Mouse (Mus musculus) embryonic facial prominence, embryonic 12.5 days (tissue): ENCODE results near the gene Atad3a. TPM values are rescaled to one million over a fixed set of nuclear protein-coding genes. Genes with fewer than 3 reads are reported as not detected.
"Not testable (repeated sequence)": the region's sequence is repeated elsewhere in the genome, so short reads cannot be mapped to it uniquely, and the experiment has no call there.

Experiments
- ATAC-seq: fragments of 200-750 bp; cut with Nextera tagmentation; 2 replicates; pipeline ENCODE4 v1.8.0; 2017; ENCODE audit not compliant: insufficient number of reproducible peaks, insufficient read depth, low FRiP score, low TSS enrichment
- H3K27ac ChIP-seq: fragments of 300-500 bp; sonication (generic); 2 replicates; pipeline ENCODE4 v1.5.1; 2016; ENCODE audit warnings: mild to moderate bottlenecking
- H3K27me3 ChIP-seq: fragments of 300-500 bp; sonication (generic); 2 replicates; pipeline ENCODE4 v1.6.1; 2016; ENCODE audit warnings: mild to moderate bottlenecking, moderate library complexity
- H3K36me3 ChIP-seq: fragments of 300-500 bp; sonication (generic); 2 replicates; pipeline ENCODE4 v1.6.1; 2016; ENCODE audit warnings: mild to moderate bottlenecking
- H3K4me1 ChIP-seq: fragments of 300-500 bp; sonication (generic); 2 replicates; pipeline ENCODE4 v1.6.1; 2016
- H3K4me2 ChIP-seq: fragments of 300-500 bp; sonication (generic); replicated peaks from 2 replicates; pipeline ENCODE4 v1.6.1; 2016; ENCODE audit warnings: mild to moderate bottlenecking, moderate library complexity
- H3K4me3 ChIP-seq: fragments of 300-500 bp; sonication (generic); 2 replicates; pipeline ENCODE4 v1.5.1; 2016; ENCODE audit warnings: mild to moderate bottlenecking
- H3K9ac ChIP-seq: fragments of 300-500 bp; sonication (generic); 2 replicates; pipeline ENCODE4 v1.6.1; 2016; ENCODE audit warnings: mild to moderate bottlenecking, moderate library complexity
- H3K9me3 ChIP-seq: fragments of 300-500 bp; sonication (generic); 2 replicates; pipeline ENCODE4 v1.6.1; 2016; ENCODE audit warnings: mild to moderate bottlenecking, moderate library complexity
- WGBS: fragments of 180-500 bp; shearing (Covaris S2); methylation state at CpG from one replicate; pipeline ENCODE4 v1.1.7; 2016; 5-methylcytosine and 5-hydroxymethylcytosine counted together
- polyA plus RNA-seq: library from polyadenylated mRNA; unstranded; fragments of >200 nt; fragmentation: Nextera tagmentation; extraction: Ambion mirVana; gene quantifications from 2 replicates; pipeline ENCODE4 v1.2.1, GENCODE M21; 2016

Gene Atad3a
- polyA plus RNA-seq: 103 and 106 TPM in 2 replicates

GRCm38 (mm10) chr4:155760613-155761355 lies at the start of gene Atad3a:
Gene Atad3a, minus strand, starts transcription at chr4:155761093.
- peak; percentile 94 for ATAC-seq

GRCm38 (mm10) chr4:155807841-155808240 lies 46.9 kb upstream of the Atad3a start:
- H3K4me2 ChIP-seq: no peak overlapping the region
- no peaks in the 10 kb centered on the region for H3K9me3 ChIP-seq
- H3K27ac ChIP-seq: no peak overlapping the region
- H3K27me3 ChIP-seq: no peaks in the 10 kb centered on the region
- H3K9ac ChIP-seq: no peak overlapping the region
- no peak overlapping the region for H3K4me3 ChIP-seq
- 84% methylated on average over 3 of the region's 3 CpGs for WGBS
- H3K4me1 ChIP-seq: peaks cover 18% of the 10 kb centered on the region
- peaks cover 50% of the 10 kb centered on the region for H3K36me3 ChIP-seq
- ATAC-seq: no peak

More at GRCm38 (mm10) chr4:155760613-155761355, at the start of gene Atad3a:
- Histone ChIP-seq H3K9ac (peak within 1 kb of the TSS; percentile 84), H3K27me3 (no peaks in the 10 kb centered on the region), H3K27ac (peak within 1 kb of the TSS; percentile 46; the same call in 1 of the 2 replicates), H3K36me3 (peaks cover 11% of the 10 kb centered on the region), H3K9me3 (no peaks in the 10 kb centered on the region), H3K4me2 (peak within 1 kb of the TSS; percentile 91), H3K4me1 (peaks cover 19% of the 10 kb centered on the region), H3K4me3 (peak within 1 kb of the TSS; percentile 97)
- WGBS: under 1% methylated on average over 68 of the region's 68 CpGs

- peak overlapping the region; percentile 75 for H3K27ac ChIP-seq
- peak overlapping the region; percentile 61 for H3K4me2 ChIP-seq
- peak; percentile 98 for ATAC-seq
- H3K27me3 ChIP-seq: no peaks in the 10 kb centered on the region
- peaks cover 24% of the 10 kb centered on the region for H3K36me3 ChIP-seq
- WGBS: under 1% methylated on average over 57 of the region's 58 CpGs
- H3K9me3 ChIP-seq: no peaks in the 10 kb centered on the region
- H3K9ac ChIP-seq: peak overlapping the region; percentile 90
- H3K4me3 ChIP-seq: peak overlapping the region; percentile 90
- H3K4me1 ChIP-seq: peaks cover 15% of the 10 kb centered on the region
These were observed 42.6 kb upstream of the Atad3a start for GRCm38 (mm10) chr4:155803340-155804041.

- no peaks in the 10 kb centered on the region for H3K9me3 ChIP-seq
- H3K4me2 ChIP-seq: peak within 1 kb of the TSS; percentile 61
- H3K36me3 ChIP-seq: peaks cover 18% of the 10 kb centered on the region
- peak within 1 kb of the TSS; percentile 75 for H3K27ac ChIP-seq
- H3K4me1 ChIP-seq: peaks cover 15% of the 10 kb centered on the region
- peak within 1 kb of the TSS; percentile 90 for H3K4me3 ChIP-seq
- H3K9ac ChIP-seq: peak within 1 kb of the TSS; percentile 90
- H3K27me3 ChIP-seq: no peaks in the 10 kb centered on the region
- WGBS: 8% methylated on average over 12 of the region's 12 CpGs
- ATAC-seq: no peak; the same call in 1 of the 2 replicates
These were observed 41.9 kb upstream of the Atad3a start, which contains the start of gene Mrpl20 for GRCm38 (mm10) chr4:155802741-155803339. Gene Mrpl20, plus strand, starts transcription at chr4:155802878.

GRCm38 (mm10) chr4:155802075-155802474 lies 41.2 kb upstream of the Atad3a start:
- Histone ChIP-seq H3K9ac (no peak overlapping the region), H3K4me1 (peaks cover 15% of the 10 kb centered on the region), H3K9me3 (no peaks in the 10 kb centered on the region), H3K4me3 (no peak overlapping the region), H3K27ac (no peak overlapping the region), H3K27me3 (no peaks in the 10 kb centered on the region), H3K36me3 (peaks cover 10% of the 10 kb centered on the region; the same call in 1 of the 2 replicates), H3K4me2 (no peak overlapping the region)
- ATAC-seq: no peak
- WGBS: 100% methylated on average over 1 of the region's 1 CpGs

GRCm38 (mm10) chr4:155793730-155794129 lies 32.8 kb upstream of the Atad3a start:
- Histone ChIP-seq H3K27ac (no peak overlapping the region), H3K4me1 (no peaks in the 10 kb centered on the region), H3K36me3 (no peaks in the 10 kb centered on the region), H3K4me3 (no peak overlapping the region), H3K27me3 (no peaks in the 10 kb centered on the region), H3K9me3 (no peaks in the 10 kb centered on the region), H3K4me2 (no peak overlapping the region), H3K9ac (no peak overlapping the region)
- no peak for ATAC-seq
- WGBS: 81% methylated on average over 2 of the region's 2 CpGs

- Histone ChIP-seq H3K4me2 (no peak overlapping the region), H3K9ac (no peak overlapping the region), H3K27me3 (no peaks in the 10 kb centered on the region), H3K9me3 (no peaks in the 10 kb centered on the region), H3K4me3 (no peak overlapping the region), H3K36me3 (no peaks in the 10 kb centered on the region), H3K27ac (no peak overlapping the region), H3K4me1 (no peaks in the 10 kb centered on the region)
- WGBS: 73% methylated on average over 24 of the region's 24 CpGs
- ATAC-seq: peak; percentile 47; the same call in 1 of the 2 replicates
These were observed 30.5 kb upstream of the Atad3a start for GRCm38 (mm10) chr4:155791240-155791933.

GRCm38 (mm10) chr4:155790650-155791161 lies 29.8 kb upstream of the Atad3a start:
- no peak overlapping the region for H3K4me2 ChIP-seq
- H3K4me3 ChIP-seq: no peak overlapping the region
- no peaks in the 10 kb centered on the region for H3K36me3 ChIP-seq
- no peak overlapping the region for H3K9ac ChIP-seq
- H3K4me1 ChIP-seq: no peaks in the 10 kb centered on the region
- ATAC-seq: no peak; the same call in 1 of the 2 replicates
- WGBS: 65% methylated on average over 3 of the region's 3 CpGs
- no peak overlapping the region for H3K27ac ChIP-seq
- no peaks in the 10 kb centered on the region for H3K9me3 ChIP-seq
- H3K27me3 ChIP-seq: no peaks in the 10 kb centered on the region

- H3K9ac ChIP-seq: no peak within 1 kb of the TSS
- no peak within 1 kb of the TSS for H3K4me2 ChIP-seq
- WGBS: 79% methylated on average over 3 of the region's 3 CpGs
- H3K4me3 ChIP-seq: no peak within 1 kb of the TSS
- no peak for ATAC-seq
- H3K27me3 ChIP-seq: no peaks in the 10 kb centered on the region
- H3K27ac ChIP-seq: no peak within 1 kb of the TSS
- peaks cover 5% of the 10 kb centered on the region; the same call in 1 of the 2 replicates for H3K4me1 ChIP-seq
- no peaks in the 10 kb centered on the region for H3K9me3 ChIP-seq
- H3K36me3 ChIP-seq: no peaks in the 10 kb centered on the region
These were observed 29.2 kb upstream of the Atad3a start, which contains the start of gene Ankrd65 for GRCm38 (mm10) chr4:155790021-155790489. Gene Ankrd65, plus strand, starts transcription at chr4:155790439.

- not testable (repeated sequence) for H3K36me3 ChIP-seq, H3K27ac ChIP-seq, H3K27me3 ChIP-seq, H3K9me3 ChIP-seq, ATAC-seq, H3K4me2 ChIP-seq, H3K9ac ChIP-seq, H3K4me3 ChIP-seq
- 78% methylated on average over 4 of the region's 4 CpGs for WGBS
- H3K4me1 ChIP-seq: peaks cover 11% of the 10 kb centered on the region
These were observed 27.9 kb upstream of the Atad3a start for GRCm38 (mm10) chr4:155788833-155789232.

GRCm38 (mm10) chr4:155788300-155788699 lies 27.4 kb upstream of the Atad3a start:
- WGBS: 81% methylated on average over 3 of the region's 3 CpGs
- Histone ChIP-seq H3K9me3 (no peaks in the 10 kb centered on the region), H3K4me3 (no peak overlapping the region), H3K9ac (no peak overlapping the region), H3K4me1 (peaks cover 11% of the 10 kb centered on the region), H3K27me3 (no peaks in the 10 kb centered on the region), H3K36me3 (no peaks in the 10 kb centered on the region), H3K4me2 (no peak overlapping the region), H3K27ac (no peak overlapping the region)
- no peak for ATAC-seq
